Mouse (Mus musculus): ENCODE measurements around the gene Ifitm1.
A peak's percentile ranks its signal among the peaks of the same experiment; 100 is the strongest.
"Not testable (repeated sequence)": the region's sequence is repeated elsewhere in the genome, so short reads cannot be mapped to it uniquely, and the experiment has no call there.

The Ifitm1 gene

GRCm38 (mm10) chr7:140951051-140951450 lies 16.0 kb upstream of the Ifitm1 start:
- DNase-seq, result no peak

- DNase-seq, result no peak
These were observed 15.3 kb upstream of the Ifitm1 start for GRCm38 (mm10) chr7:140951765-140952164.

GRCm38 (mm10) chr7:140952441-140952840 lies 14.6 kb upstream of the Ifitm1 start:
- DNase-seq, result no peak

GRCm38 (mm10) chr7:140953133-140953532 lies 13.9 kb upstream of the Ifitm1 start:
- DNase-seq, result no peak

- DNase-seq, result no peak
These were observed 13.0 kb upstream of the Ifitm1 start for GRCm38 (mm10) chr7:140953800-140954732.

GRCm38 (mm10) chr7:140954733-140955071 lies 12.3 kb upstream of the Ifitm1 start:
- DNase-seq, result no peak

DNA sequence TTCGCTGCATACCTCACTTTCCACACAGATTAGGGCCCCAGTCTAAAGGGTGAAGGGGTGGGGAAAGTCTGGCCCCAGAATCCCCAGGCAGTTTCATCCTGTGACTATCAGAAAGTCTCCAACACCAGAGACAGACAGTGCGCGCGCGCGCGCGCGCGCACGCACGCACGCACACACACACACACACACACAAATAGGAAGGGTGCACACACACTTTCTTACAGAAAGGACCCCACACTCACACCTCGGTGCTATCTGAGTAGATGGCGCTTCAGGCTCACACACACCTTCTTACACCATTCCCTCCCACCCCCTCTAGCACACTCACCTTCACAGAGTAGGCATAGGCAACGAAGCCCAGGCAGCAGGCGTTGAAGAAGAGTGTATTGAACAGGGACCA lies 11.7 kb upstream of the Ifitm1 start:
- DNase-seq, result no peak

GRCm38 (mm10) chr7:140955758-140956555 lies 11.1 kb upstream of the Ifitm1 start, which contains the start of the genes Gm45717 and Ifitm2:
TSS of gene Gm45717 (minus strand) at chr7:140955937.
TSS of gene Ifitm2 (minus strand) at chr7:140955987.
- no peak for DNase-seq

DNA sequence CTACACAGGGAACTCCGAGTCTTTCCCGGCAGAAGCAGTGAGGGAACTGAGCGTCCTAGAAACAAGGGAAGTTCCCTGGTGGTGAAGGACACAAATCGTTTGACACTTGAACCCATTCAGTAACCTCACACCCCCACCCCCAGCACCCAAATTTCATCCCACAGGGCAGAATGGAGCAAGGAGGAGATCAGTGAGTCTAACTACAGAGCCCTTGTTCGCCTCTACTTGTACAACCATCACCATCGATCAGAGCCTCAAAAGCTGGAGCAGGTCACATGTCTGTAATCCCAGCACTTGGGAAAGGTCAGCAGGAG lies 10.5 kb upstream of the Ifitm1 start:
- DNase-seq, result no peak

DNA sequence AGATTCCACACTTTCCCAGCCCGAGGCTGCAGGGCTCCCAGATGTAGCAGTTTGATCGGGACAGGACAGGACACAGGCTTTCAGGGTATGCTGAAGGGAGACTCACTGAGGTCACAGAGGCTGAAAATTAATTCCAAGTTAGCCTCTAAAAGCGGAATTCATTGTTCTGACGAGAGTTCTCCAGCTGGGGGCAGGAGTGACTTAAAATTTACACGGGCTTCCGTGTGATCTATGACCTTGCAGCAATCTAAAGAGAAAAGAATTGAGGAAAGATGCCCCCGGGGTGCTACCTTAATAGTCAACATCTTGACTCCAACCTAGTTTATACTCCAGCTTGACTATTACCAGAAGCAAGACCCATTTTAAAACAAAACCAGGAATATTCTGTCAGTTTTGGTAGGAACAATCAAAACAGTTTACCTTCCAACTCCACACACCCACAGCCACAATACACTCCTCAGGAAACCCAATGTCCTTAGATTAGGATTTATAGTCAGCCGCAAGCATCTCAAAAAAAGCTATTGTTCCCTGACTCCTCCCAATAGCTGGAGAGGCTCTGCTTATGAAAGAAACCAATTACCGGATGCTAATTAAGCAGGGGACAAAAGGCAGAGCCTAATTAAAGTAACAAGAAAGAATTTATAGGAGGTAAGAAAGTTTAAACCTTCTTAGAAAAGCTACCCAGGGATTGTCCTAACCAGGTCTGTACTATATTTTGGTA lies 7.7 kb upstream of the Ifitm1 start:
- DNase-seq, result peak; percentile 20 to 55

DNA sequence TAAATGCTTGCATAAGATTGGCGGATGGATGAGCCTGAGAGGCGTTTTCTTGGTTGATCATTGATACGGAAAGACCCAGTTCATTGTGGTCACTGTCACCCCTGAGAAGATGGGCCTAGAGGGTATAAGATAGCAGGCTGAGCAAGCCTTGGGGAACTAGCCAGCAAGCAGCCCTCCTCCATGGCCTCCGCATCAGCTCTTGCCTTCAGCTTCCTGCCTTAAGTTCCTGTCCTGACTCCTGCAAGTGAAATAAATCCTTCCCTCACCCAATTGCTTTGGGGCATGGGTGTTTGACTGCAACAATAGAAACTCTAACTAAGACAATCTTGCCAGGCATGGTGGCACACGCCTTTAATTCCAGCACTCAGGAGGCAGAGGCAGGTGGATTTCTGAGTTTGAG lies 7.0 kb upstream of the Ifitm1 start:
- DNase-seq, result no peak

DNA sequence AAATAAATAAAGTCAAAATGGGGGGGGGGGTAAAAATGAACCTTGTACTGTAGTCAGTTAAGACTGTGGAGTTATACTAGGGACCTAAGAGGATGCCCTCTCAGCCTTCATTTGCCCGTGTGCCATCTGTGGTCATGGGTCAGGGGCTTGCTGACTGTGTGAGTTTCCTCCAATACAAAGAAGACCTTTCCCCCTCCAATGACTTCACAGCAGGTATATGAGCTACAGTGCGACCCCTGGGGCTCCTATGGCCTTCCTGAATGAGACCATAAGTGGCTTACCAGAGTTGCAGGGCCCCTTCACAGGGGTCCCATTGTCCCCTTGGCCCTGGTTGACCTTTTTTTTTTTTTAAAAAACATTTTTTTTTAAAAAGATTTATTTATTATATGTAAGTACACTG lies 5.6 kb upstream of the Ifitm1 start:
- no peak for DNase-seq

DNA sequence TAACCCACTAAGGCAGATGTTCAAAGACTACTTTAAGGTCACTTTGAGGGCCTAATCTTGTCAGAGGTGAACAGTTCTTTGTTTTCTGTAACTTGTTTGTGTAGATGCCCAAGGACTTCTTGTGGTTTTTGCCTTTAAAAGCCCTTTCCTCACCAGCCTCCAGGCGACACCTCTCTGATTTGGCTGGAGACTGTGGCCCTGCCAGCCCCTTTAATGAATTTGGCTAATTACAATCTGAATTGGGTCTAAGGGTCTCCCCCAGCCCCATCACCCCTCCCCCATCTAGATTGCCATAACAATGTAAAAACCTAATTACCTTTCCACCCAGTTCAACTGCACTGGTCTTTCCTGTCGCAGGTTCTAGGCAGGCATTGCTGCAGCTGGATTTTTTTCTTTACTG lies 4.3 kb upstream of the Ifitm1 start:
- DNase-seq, result no peak

GRCm38 (mm10) chr7:140967862-140968591 lies 1.0 kb downstream of the Ifitm1 start:
- no peak for DNase-seq

- DNase-seq, result not testable (repeated sequence)
These were observed 1.7 kb downstream of the Ifitm1 start for GRCm38 (mm10) chr7:140968710-140969109.

DNA sequence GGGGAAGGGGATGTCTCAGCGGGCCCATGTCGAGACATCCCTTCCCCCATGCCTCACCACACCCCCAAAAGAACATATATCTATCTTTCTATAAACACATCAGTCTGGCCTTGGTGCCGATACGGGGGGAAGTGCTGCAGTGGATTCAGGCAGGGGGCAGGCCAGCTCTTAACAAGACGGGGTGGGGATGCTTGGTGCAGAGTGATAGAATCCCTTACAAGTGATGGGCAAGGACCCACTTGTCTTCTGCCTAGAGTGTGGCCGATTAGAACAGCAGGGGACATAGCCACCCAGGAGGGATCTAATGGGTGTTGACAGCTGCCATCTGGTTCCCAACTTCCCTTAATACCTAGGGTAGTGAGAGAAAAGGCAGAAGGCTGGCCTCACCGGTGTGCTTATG lies 3.9 kb downstream of the Ifitm1 start:
- DNase-seq, result no peak

DNA sequence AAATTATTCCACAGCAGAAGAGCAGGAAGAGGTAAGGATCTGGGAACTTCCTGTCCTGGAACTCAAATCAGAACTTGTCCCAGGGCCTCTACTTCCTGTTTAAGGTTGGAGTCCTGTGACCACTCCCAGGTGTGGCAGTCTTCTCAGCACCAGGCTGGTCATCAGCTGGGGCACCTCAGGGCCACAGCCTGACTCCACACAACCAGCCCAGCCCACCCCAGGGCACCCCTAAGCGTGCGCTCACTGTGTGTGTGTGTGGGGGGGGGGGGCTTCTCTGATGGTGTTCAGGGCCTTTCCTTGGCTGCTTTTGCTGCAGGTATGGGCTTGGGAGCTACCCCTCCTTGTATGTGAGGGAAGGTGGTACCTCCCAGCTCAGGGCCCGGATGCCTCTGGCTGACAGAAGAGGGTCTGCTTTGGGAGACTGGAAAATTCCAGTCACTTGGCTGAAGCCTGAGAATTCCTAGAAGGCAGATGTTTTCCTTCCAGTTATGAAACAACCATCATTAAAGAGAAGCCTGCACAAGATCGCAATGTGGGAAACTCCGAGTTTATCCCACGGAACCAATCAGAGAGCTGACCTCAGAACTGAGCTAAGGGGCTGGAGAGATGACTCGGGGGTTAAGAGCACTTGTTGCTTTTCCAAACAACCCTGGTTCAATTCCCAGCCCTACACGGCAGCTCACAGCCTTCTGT lies 4.6 kb downstream of the Ifitm1 start:
- DNase-seq, result no peak

- DNase-seq, result no peak
These were observed 6.6 kb downstream of the Ifitm1 start for GRCm38 (mm10) chr7:140973396-140974165.

GRCm38 (mm10) chr7:140974940-140975339 lies 7.9 kb downstream of the Ifitm1 start:
- no peak for DNase-seq

- DNase-seq, result no peak
These were observed 8.4 kb downstream of the Ifitm1 start for GRCm38 (mm10) chr7:140975465-140975864.

DNA sequence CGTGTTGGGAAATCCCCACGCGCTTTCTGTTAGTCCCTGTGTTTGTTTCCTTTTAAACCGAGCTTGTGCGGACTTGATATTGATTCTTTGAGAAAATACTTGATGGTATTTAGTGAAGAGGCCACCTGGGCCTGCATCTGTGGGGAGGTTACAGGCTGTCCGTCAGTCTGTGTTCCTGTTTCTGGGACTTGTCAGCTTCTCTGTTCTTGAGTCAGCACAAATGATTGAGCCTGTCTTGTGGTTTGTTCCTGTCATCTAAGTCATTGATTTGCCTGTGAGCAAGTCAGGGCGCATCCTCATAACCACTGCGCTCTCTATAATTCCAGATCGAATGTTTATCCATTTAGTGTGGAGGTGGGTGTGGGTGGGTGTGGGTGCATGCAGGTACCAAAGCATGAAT lies 9.7 kb downstream of the Ifitm1 start:
- not testable (repeated sequence) for DNase-seq
